ENCODE assay signal across 20 mouse cellular contexts in genomic region chr5:106367312-106367711, GRCm38 (mm10).
"Had no signal": no experiment of that assay in that cellular context is flagged by ENCODE, and none has a peak within 500 bp of the region (broad histone marks: within the 10 kb centered on the region; RNA-seq: fewer than 3 reads in every experiment).

No protein-coding gene starts in this region.

- ATAC-seq: liver, postnatal 0 days; lung, postnatal 0 days; midbrain, embryonic 15.5 days had no signal

- H3K9ac ChIP-seq: liver, embryonic 13.5 days; liver, embryonic 15.5 days; liver, postnatal 0 days; lung, embryonic 15.5 days; midbrain, embryonic 13.5 days; midbrain, embryonic 15.5 days; neural tube, embryonic 13.5 days; stomach, embryonic 15.5 days had no signal

- H3K27me3 ChIP-seq: liver, embryonic 13.5 days; liver, embryonic 15.5 days; lung, embryonic 15.5 days; megakaryocyte, embryonic 14.5 days; midbrain, embryonic 15.5 days; stomach, embryonic 15.5 days had no signal

- H3K9me3 ChIP-seq: liver, embryonic 13.5 days; liver, embryonic 15.5 days; lung, embryonic 15.5 days; midbrain, embryonic 13.5 days; midbrain, embryonic 15.5 days; neural tube, embryonic 13.5 days; stomach, embryonic 15.5 days had no signal

- H3K36me3 ChIP-seq: liver, embryonic 13.5 days; liver, embryonic 15.5 days; lung, embryonic 15.5 days; midbrain, embryonic 13.5 days; midbrain, embryonic 15.5 days; neural tube, embryonic 13.5 days; stomach, embryonic 15.5 days had no signal

- H3K4me1 ChIP-seq: liver, embryonic 13.5 days; liver, embryonic 15.5 days; lung, embryonic 15.5 days; megakaryocyte, embryonic 14.5 days; midbrain, embryonic 15.5 days; stomach, embryonic 15.5 days had no signal

- DNase-seq: liver, embryonic 13.5 days; liver, postnatal 0 days; lung, adult 2 months; lung, postnatal 14 days; lung, postnatal 36 days; right cerebral cortex, postnatal 14 days; thymus, adult 2 months; thymus, postnatal 25 days; thymus, postnatal 4 days had no signal

- H3K4me3 ChIP-seq: liver, embryonic 13.5 days; liver, embryonic 15.5 days; lung, embryonic 15.5 days; megakaryocyte, embryonic 14.5 days; midbrain, embryonic 13.5 days; midbrain, embryonic 15.5 days; neural tube, embryonic 13.5 days; stomach, embryonic 15.5 days had no signal

- H3K27ac ChIP-seq: liver, embryonic 13.5 days; liver, embryonic 15.5 days; lung, embryonic 15.5 days; macrophage; midbrain, embryonic 13.5 days; midbrain, embryonic 15.5 days; stomach, embryonic 15.5 days; stomach, postnatal 0 days had no signal

- H3K4me2 ChIP-seq: liver, embryonic 13.5 days; liver, embryonic 15.5 days; lung, embryonic 15.5 days; midbrain, embryonic 11.5 days; midbrain, embryonic 13.5 days; midbrain, embryonic 15.5 days; neural tube, embryonic 13.5 days; stomach, embryonic 15.5 days had no signal
